Mouse (Mus musculus) right cerebral cortex, postnatal 14 days (tissue): Measurements from ENCODE around the gene Capn5.
A peak's percentile ranks its signal among the peaks of the same experiment; 100 is the strongest.
"Not testable (repeated sequence)": the region's sequence is repeated elsewhere in the genome, so short reads cannot be mapped to it uniquely, and the experiment has no call there.

Experiments
- DNase-seq: peaks from one replicate; pipeline ENCODE4 v3.0.0; 2022

Gene Capn5

DNA sequence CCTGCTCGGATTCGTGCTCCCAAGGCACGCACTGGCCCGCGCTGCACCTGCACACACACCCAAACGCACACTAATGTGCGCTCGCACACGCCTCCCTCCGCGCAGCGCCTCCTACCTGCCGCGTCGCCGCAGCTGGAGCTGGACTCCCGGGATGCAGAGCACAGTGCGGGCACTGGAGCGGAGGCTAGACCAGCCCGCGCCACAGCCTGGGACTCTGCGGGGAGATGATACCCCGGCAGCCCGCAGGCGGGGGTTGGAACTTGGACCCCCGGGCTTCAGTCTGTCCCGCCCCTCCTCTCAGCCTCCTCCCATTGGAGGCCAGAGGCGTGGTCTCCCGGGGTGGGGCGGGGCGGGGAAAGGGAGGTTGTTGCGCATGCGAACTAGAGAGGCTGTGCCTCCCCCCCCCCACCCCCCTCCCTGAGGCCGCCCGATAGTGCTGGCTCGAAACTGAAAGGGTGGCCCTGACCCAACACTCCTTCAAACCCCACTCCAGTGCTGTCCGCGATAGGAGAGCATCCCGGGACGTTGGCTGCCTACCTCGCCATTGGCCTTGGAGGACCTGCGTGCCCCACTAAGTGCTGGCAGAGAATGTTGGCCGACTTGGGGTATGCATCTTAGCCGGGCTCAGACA lies at the start of gene Capn5:
TSS of gene Capn5 (minus strand) at position 346 of the 631 bp plus-strand sequence.
- DNase-seq, result peak; percentile 46

- no peak for DNase-seq
Observed at GRCm38 (mm10) chr7:98223796-98224195, 45.7 kb upstream of the Capn5 start.

DNA sequence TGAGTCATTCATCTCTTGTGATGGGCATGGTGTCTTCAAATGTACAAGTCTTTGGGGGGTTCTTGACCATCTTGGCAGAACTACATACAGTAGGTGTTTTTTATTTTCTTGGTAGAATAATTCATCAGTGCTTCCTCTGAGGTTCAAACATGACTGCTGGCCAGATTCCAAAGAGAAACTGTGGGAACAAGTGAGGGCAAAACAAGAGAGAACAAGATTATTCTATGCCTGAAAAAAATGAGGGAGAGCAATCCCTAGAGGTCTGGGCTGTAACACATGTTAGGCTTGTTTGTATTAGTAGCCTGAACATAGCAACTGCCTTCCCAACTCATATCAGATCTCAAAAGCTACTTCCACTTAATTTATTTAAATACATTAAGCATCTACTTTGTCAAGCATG lies 38.6 kb upstream of the Capn5 start:
- no peak for DNase-seq

GRCm38 (mm10) chr7:98202946-98203345 lies 24.9 kb upstream of the Capn5 start:
- no peak for DNase-seq

DNA sequence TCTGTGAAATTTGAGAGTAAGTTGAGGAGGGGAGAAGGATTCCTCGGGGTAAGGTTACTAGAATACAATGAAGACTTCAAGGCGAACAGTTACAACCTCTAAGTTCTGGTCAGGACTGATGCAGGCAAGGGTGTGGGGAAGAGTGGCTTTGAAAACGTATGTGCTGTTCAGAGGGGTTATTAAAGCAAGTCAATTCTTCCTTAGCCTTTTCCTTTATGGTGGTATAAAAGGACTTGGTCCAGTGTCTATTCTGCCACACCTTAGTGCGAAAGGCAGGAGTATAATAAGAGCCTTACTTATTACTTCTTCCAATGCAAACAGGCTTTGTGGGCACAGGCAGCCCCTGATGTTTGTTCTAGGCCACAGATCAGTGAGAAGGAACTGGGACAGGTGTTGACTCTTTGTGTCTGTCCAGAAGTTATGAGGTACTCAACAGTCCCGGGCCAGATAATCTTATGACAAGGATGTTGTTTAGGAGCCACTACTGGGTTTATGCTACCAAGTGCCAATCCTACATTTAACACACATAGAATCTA lies 23.5 kb upstream of the Capn5 start:
- DNase-seq, result no peak

- no peak for DNase-seq
Observed at GRCm38 (mm10) chr7:98200396-98200795, 22.3 kb upstream of the Capn5 start.

GRCm38 (mm10) chr7:98199381-98199780 lies 21.3 kb upstream of the Capn5 start, which contains the start of gene B3gnt6:
B3gnt6 (minus strand) TSS chr7:98199481.
- no peak for DNase-seq

- no peak for DNase-seq
Observed at GRCm38 (mm10) chr7:98195151-98195801, 17.2 kb upstream of the Capn5 start.

- DNase-seq, result no peak
Observed at GRCm38 (mm10) chr7:98194026-98194792, 16.1 kb upstream of the Capn5 start.

DNA sequence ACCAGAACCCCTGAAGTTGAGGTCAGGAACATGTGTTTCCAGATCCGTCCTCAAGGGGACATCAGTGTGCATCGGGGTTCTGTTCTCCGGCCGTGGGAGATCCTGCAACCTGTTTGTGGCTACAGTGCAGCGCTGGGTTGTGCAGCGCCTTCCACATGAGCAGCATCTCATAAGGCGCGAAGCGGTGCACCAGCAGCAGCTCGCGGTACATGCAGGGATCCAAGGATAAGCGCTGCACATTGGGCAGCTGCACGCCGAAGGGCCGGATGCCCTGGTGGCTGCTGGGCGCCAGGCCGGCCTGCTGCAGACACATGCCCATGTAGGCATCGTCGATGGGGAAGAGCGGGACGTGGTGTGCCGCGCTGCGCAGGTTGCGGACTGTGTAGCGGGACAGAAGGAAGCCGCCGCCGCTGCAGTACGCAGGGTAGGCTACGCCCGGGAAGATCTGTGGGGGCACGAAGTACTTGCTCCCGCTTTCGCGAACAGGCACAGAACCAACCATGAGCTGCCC lies 15.5 kb upstream of the Capn5 start:
- DNase-seq, result no peak

DNA sequence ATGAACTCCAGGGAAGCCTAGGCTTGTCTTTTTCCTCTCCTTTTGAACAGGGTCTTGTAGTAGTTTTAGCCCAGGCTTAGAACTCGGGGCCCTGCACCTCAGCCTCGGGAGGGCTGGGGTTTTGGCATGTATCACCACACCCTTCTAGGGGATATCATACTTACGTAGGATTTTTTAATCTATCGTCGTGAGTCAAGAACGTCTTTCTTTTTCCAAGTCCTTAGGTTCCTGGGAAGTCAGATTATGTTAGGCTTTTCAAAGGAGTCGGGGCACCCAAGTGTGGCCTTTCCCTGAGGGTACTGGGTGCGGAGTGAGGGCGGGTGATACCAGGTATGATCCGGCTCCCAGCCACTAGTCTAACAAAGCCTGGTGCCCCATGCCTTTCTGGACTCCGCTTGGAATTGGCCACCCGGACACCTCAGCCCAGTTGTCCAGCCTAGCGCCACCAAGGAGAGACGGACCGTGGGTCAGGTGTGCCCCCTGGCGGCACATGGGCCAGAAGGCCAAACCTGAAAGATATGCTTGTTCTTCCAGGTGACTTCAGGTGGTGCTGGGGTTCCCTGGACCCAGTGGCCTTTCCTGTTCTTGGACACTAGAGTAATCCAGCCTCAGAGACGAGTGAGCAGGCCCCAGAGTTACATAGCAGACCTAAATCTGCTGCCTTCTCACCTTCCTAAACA lies 13.6 kb upstream of the Capn5 start:
- no peak for DNase-seq

- no peak for DNase-seq
Observed at GRCm38 (mm10) chr7:98190578-98190977, 12.5 kb upstream of the Capn5 start.

DNA sequence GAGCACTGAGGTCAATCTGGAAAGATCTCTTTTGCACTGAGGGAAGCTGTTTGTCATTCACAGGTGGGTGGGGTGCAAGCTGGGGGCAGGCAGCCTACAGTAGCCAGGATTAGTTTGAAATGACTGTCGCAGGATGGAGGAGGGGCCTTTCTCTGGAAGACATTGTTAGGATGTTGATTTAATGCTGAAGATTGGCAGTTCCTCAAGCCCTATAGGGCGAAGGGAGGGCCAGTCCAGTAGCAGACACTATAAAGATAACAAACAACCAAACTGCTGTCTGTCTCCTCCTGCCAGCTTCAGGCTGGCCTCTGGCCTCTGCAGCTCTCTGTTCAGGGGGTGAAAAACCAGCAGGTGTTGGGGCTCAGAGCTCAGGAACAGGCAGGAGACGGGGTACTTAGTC lies 11.7 kb upstream of the Capn5 start:
- DNase-seq, result no peak

- DNase-seq, result no peak
Observed at GRCm38 (mm10) chr7:98188680-98189079, 10.6 kb upstream of the Capn5 start.

DNA sequence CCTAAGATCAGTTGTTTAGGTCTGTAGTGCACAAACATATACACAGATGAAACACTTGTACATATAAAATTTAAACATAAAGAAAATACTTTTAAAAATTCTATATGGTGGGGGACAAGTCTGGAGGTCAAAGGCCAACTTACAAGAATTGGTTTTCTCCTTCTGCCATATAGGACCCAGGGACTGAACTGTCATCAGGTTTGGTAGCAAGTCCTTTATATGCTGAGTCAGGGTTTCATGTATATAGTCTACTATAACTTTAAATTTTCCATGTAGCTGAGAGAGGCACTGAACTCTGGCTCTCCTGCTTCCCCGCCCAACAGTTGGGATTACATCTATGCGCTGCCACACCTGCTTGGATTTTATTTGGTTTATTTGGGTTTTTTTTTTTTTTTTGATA lies 10.2 kb upstream of the Capn5 start:
- DNase-seq, result no peak

DNA sequence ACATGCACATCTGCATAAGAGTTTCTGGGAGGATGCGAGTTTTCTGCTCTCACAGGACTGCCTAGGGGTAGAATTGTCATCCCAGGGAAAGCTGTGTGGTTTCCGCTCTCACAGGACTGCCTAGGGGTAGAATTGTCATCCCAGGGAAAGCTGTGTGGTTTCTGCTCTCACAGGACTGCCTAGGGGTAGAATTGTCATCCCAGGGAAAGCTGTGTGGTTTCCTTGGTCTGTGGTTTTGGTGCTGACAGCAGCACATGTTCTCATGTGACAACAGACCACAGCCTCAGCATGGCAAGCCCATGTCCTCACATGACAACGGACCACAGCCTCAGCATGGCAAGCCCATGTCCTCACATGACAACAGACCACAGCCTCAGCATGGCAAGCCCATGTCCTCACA lies 9.3 kb upstream of the Capn5 start:
- not testable (repeated sequence) for DNase-seq

DNA sequence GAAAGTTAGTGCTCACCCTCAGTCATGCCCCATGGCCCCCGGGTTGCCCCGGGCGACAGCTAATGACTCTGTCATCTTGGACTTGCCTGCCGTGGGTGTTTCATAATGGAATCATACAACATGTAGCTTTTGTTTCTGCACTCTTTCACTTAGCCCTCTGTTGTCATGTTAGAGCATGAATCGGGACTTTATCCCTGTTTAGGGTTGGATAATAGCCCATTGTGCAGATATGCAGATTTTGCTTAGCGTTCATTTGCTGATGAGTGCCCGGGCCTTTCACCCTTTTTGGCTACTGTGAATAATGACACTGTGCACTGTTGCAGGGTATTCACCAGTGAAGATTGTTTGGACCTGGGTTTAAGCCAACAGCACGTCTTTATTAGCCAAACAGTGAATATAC lies 8.6 kb upstream of the Capn5 start:
- no peak for DNase-seq

DNA sequence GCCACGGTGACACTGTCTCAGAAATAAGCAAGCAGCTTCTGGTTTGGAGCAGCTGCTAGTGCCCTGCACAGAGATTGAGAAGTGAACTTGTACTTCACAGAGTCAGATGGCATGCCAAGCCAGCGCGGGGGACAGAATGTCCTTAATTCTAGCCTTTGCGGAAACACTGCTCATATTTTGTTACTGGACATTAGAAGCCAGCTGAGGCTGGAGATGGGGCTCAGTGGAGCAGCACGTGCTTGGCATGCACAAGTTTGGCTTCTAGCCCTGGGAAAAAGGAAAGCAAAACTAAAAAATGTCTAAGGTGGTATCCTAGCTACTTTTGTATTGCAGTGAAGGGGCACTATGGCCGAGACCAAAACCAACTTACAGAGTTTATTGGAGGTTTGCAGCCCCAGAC lies 7.3 kb upstream of the Capn5 start:
- DNase-seq, result no peak

GRCm38 (mm10) chr7:98178560-98179231 lies 622 bp upstream of the Capn5 start:
- DNase-seq, result no peak

DNA sequence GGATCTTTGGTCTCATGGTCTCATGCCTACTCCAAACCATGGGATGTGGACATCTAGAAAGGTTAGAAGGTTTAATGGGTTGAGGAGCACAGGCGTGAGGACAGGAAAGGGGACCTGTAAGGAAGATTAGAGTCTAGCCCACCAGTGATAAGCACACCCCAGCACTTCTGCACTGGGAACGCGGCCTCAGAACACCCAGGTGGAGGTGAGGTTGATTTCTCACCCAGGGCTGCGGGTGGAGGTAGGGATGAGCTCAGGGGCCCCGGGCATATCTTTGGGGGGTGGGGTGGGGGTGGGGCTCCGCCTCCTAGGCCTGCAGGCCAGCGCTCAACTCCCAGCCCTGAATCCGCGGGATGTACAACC lies 527 bp downstream of the Capn5 start:
- DNase-seq, result no peak

DNA sequence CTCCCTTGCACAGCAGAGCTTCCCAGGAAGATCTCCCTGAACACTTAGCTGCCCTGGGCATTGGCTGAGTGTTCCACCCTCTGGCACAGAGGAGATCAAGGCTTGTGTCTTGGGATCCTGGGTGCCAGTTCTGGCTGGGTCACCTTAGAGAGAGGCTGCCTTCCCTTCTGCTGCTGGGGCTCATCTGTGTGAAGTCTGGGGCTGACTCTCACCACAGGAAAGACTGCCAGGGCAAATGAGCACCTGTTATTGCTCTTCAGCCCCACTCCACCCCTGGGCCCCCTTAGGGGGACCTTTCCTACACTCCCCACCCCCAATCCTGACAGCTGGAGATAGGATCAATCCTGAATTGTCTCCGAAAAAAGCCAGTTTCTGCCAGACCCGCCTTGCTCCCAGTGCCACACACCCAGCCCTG lies 996 bp downstream of the Capn5 start:
- no peak for DNase-seq

DNA sequence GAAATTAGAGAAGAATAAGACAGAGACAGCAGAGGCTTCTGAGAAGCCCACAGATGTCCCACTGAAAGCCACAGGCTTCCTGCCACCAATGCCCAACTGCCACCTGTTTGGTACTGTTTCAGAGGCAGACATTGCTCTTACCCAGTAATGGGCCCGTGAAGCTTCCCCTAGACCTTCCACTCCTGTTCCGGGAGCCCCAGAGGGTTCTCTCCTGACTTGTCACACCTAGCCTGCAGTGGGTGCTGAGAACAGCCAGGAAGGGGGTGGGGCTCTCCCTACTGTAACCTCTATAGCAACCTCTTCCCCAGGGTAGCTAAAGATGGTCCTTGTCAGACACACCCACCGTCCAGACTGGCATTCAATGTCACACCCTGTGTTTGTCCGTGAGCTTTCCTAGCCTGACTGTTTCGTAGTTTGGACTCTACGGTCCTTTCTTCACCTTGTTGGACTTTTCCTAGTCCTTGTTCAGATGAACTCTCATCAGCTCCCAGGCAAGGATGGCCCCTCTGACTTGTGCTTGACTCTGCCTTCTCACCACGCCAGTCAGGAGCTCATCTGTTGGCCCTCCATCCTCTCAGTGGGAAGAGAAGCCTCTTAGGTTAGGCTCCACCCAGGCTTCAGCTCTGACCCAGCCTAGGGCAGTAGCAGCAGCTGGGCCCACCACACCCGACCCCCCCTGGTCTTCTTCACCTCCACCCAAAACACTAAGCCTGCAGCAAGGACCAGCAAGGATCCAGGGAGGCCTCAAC lies 1.6 kb downstream of the Capn5 start:
- no peak for DNase-seq
